Mouse (Mus musculus): ENCODE data around the gene Fam129c. TPM values are rescaled to one million over a fixed set of nuclear protein-coding genes. Genes with fewer than 3 reads are reported as not detected.

Gene Fam129c
- polyA plus RNA-seq, 1 experiment = 3.9 TPM

- peak within 1 kb of the TSS; percentile 94 for H3K27ac ChIP-seq (ENCODE audit: control insufficient read depth, insufficient read depth, low read depth, low read length)
- H3K27me3 ChIP-seq (ENCODE audit: control insufficient read depth, insufficient read depth, low read length) = no peaks in the 10 kb centered on the region
- TF ChIP-seq POLR2A (IDR thresholded peaks at IDR 0.05; ENCODE audit: control insufficient read depth, low read depth, low read length) = peak; percentile 40; the same call in 1 of the 2 replicates
- no peak for TF ChIP-seq CTCF (IDR thresholded peaks at IDR 0.05; ENCODE audit: control insufficient read depth, insufficient read depth, insufficient replicate concordance, low read depth, low read length)
Measured at GRCm38 (mm10) chr8:71568387-71568937, 29.0 kb upstream of the Fam129c start, which contains the start of gene Slc27a1. TSS of gene Slc27a1 (plus strand) at chr8:71568882.

GRCm38 (mm10) chr8:71568941-71569340, 28.5 kb upstream of the Fam129c start:
- peak overlapping the region; percentile 94 for H3K27ac ChIP-seq (ENCODE audit: control insufficient read depth, insufficient read depth, low read depth, low read length)
- TF ChIP-seq CTCF (IDR thresholded peaks at IDR 0.05; ENCODE audit: control insufficient read depth, insufficient read depth, insufficient replicate concordance, low read depth, low read length) (no peak), POLR2A (IDR thresholded peaks at IDR 0.05; ENCODE audit: control insufficient read depth, low read depth, low read length) (no peak)
- no peaks in the 10 kb centered on the region for H3K27me3 ChIP-seq (ENCODE audit: control insufficient read depth, insufficient read depth, low read length)
- peaks cover 27% of the 10 kb centered on the region for H3K4me1 ChIP-seq (ENCODE audit: control insufficient read depth, insufficient read depth, low read length)
- H3K4me3 ChIP-seq (ENCODE audit: control insufficient read depth, low read depth, low read length) = peak overlapping the region; percentile 98
- H3K36me3 ChIP-seq (ENCODE audit: control insufficient read depth, insufficient read depth, low read length) = no peaks in the 10 kb centered on the region

More at GRCm38 (mm10) chr8:71568387-71568937, 29.0 kb upstream of the Fam129c start, which contains the start of gene Slc27a1:
- peaks cover 27% of the 10 kb centered on the region for H3K4me1 ChIP-seq (ENCODE audit: control insufficient read depth, insufficient read depth, low read length)
- H3K36me3 ChIP-seq (ENCODE audit: control insufficient read depth, insufficient read depth, low read length) = no peaks in the 10 kb centered on the region
- H3K4me3 ChIP-seq (ENCODE audit: control insufficient read depth, low read depth, low read length) = peak within 1 kb of the TSS; percentile 98

GRCm38 (mm10) chr8:71569366-71570290, 27.8 kb upstream of the Fam129c start:
- TF ChIP-seq POLR2A (IDR thresholded peaks at IDR 0.05; ENCODE audit: control insufficient read depth, low read depth, low read length) = peak; percentile 61
- no peak for TF ChIP-seq CTCF (IDR thresholded peaks at IDR 0.05; ENCODE audit: control insufficient read depth, insufficient read depth, insufficient replicate concordance, low read depth, low read length)
- peak overlapping the region; percentile 98 for H3K4me3 ChIP-seq (ENCODE audit: control insufficient read depth, low read depth, low read length)
- peaks cover 27% of the 10 kb centered on the region for H3K4me1 ChIP-seq (ENCODE audit: control insufficient read depth, insufficient read depth, low read length)
- H3K27ac ChIP-seq (ENCODE audit: control insufficient read depth, insufficient read depth, low read depth, low read length) = peak overlapping the region; percentile 94
- H3K36me3 ChIP-seq (ENCODE audit: control insufficient read depth, insufficient read depth, low read length) = no peaks in the 10 kb centered on the region
- no peaks in the 10 kb centered on the region for H3K27me3 ChIP-seq (ENCODE audit: control insufficient read depth, insufficient read depth, low read length)

GRCm38 (mm10) chr8:71570291-71570954, 27.0 kb upstream of the Fam129c start:
- Histone ChIP-seq H3K27ac (ENCODE audit: control insufficient read depth, insufficient read depth, low read depth, low read length) (peak overlapping the region; percentile 94), H3K36me3 (ENCODE audit: control insufficient read depth, insufficient read depth, low read length) (no peaks in the 10 kb centered on the region), H3K4me3 (ENCODE audit: control insufficient read depth, low read depth, low read length) (peak overlapping the region; percentile 98), H3K27me3 (ENCODE audit: control insufficient read depth, insufficient read depth, low read length) (no peaks in the 10 kb centered on the region), H3K4me1 (ENCODE audit: control insufficient read depth, insufficient read depth, low read length) (peaks cover 27% of the 10 kb centered on the region)
- TF ChIP-seq CTCF (IDR thresholded peaks at IDR 0.05; ENCODE audit: control insufficient read depth, insufficient read depth, insufficient replicate concordance, low read depth, low read length) (no peak), POLR2A (IDR thresholded peaks at IDR 0.05; ENCODE audit: control insufficient read depth, low read depth, low read length) (peak; percentile 36; the same call in 1 of the 2 replicates)

- H3K36me3 ChIP-seq (ENCODE audit: control insufficient read depth, insufficient read depth, low read length) = no peaks in the 10 kb centered on the region
- peak overlapping the region; percentile 21; the same call in 1 of the 2 replicates for H3K4me3 ChIP-seq (ENCODE audit: control insufficient read depth, low read depth, low read length)
- no peaks in the 10 kb centered on the region for H3K27me3 ChIP-seq (ENCODE audit: control insufficient read depth, insufficient read depth, low read length)
- H3K27ac ChIP-seq (ENCODE audit: control insufficient read depth, insufficient read depth, low read depth, low read length) = no peak overlapping the region
- peaks cover 27% of the 10 kb centered on the region for H3K4me1 ChIP-seq (ENCODE audit: control insufficient read depth, insufficient read depth, low read length)
- TF ChIP-seq CTCF (IDR thresholded peaks at IDR 0.05; ENCODE audit: control insufficient read depth, insufficient read depth, insufficient replicate concordance, low read depth, low read length) (no peak), POLR2A (IDR thresholded peaks at IDR 0.05; ENCODE audit: control insufficient read depth, low read depth, low read length) (no peak)
Measured at GRCm38 (mm10) chr8:71572077-71572476, 25.4 kb upstream of the Fam129c start.

- no peak overlapping the region for H3K4me3 ChIP-seq (ENCODE audit: control insufficient read depth, low read depth, low read length)
- TF ChIP-seq POLR2A (IDR thresholded peaks at IDR 0.05; ENCODE audit: control insufficient read depth, low read depth, low read length) (no peak), CTCF (IDR thresholded peaks at IDR 0.05; ENCODE audit: control insufficient read depth, insufficient read depth, insufficient replicate concordance, low read depth, low read length) (no peak)
- H3K27ac ChIP-seq (ENCODE audit: control insufficient read depth, insufficient read depth, low read depth, low read length) = no peak overlapping the region
- no peaks in the 10 kb centered on the region for H3K27me3 ChIP-seq (ENCODE audit: control insufficient read depth, insufficient read depth, low read length)
- peaks cover 27% of the 10 kb centered on the region for H3K4me1 ChIP-seq (ENCODE audit: control insufficient read depth, insufficient read depth, low read length)
- H3K36me3 ChIP-seq (ENCODE audit: control insufficient read depth, insufficient read depth, low read length) = no peaks in the 10 kb centered on the region
Measured at GRCm38 (mm10) chr8:71572847-71573633, 24.4 kb upstream of the Fam129c start.
